In genomic region chr19:12011560-12012556, GRCm38 (mm10) we compare ENCODE assay signal across 8 mouse cellular contexts. TPM values are rescaled to one million over a fixed set of nuclear protein-coding genes. Genes with fewer than 3 reads are reported as not detected.
A peak's percentile ranks its signal among the peaks of the same experiment; 100 is the strongest.
DNase-seq lines count a peak whose midpoint lies in the region; ATAC-seq and TF ChIP-seq lines count a peak whose summit lies in the region.

No protein-coding gene starts in this region.

- no peak for TF ChIP-seq EP300 in MEL (IDR thresholded peaks at IDR 0.05; ENCODE audit: low read depth in 1 of 2, low read length in 2 of 2)

- H3K4me2 ChIP-seq in forebrain, postnatal 0 days (ENCODE audit: low read depth), result peak overlapping the region; percentile 78
- peak overlapping the region; percentile 76 for H3K4me2 ChIP-seq in neural tube, embryonic 15.5 days

- no peaks in the 10 kb centered on the region for H3K4me1 ChIP-seq in MEL (ENCODE audit: control insufficient read depth in 1 of 2, insufficient read depth in 2 of 2, low read length in 2 of 2)
- no peaks in the 10 kb centered on the region for H3K4me1 ChIP-seq in cerebellum, adult 2 months (ENCODE audit: control insufficient read depth, insufficient read depth, low read length)
- H3K4me1 ChIP-seq in forebrain, postnatal 0 days (ENCODE audit: insufficient read depth), result peaks cover 10% of the 10 kb centered on the region; the same call in 1 of the 2 replicates
- H3K4me1 ChIP-seq in lung, adult 2 months (ENCODE audit: control insufficient read depth, insufficient read depth, low read length), result no peaks in the 10 kb centered on the region; the same call in 1 of the 2 replicates
- peaks cover 21% of the 10 kb centered on the region for H3K4me1 ChIP-seq in neural tube, embryonic 15.5 days

- H3K79me2 ChIP-seq in MEL (ENCODE audit: control insufficient read depth, insufficient read depth, low read length, poor library complexity), result no peaks in the 10 kb centered on the region

- WGBS in cerebellum, adult 2 months, result under 1% methylated on average over 49 of the region's 49 CpGs
- 1% methylated on average over 49 of the region's 49 CpGs for WGBS in forebrain, postnatal 0 days
- WGBS in lung, adult 2 months, result under 1% methylated on average over 49 of the region's 49 CpGs
- under 1% methylated on average over 49 of the region's 49 CpGs for WGBS in neural tube, embryonic 15.5 days

- peak overlapping the region; percentile 63 to 79 for H3K4me3 ChIP-seq in MEL (ENCODE audit: control insufficient read depth in 1 of 2, insufficient read depth in 1 of 2, low read depth in 2 of 2, low read length in 2 of 2)
- peak overlapping the region; percentile 64 for H3K4me3 ChIP-seq in cerebellum, adult 2 months (replicated peaks; ENCODE audit: insufficient read depth, low read depth, low read length)
- H3K4me3 ChIP-seq in forebrain, postnatal 0 days (ENCODE audit: low read depth, low read length), result peak overlapping the region; percentile 64
- peak overlapping the region; percentile 62 for H3K4me3 ChIP-seq in layer of hippocampus, adult 2 months
- H3K4me3 ChIP-seq in lung, adult 2 months (replicated peaks; ENCODE audit: extremely low read depth, low read depth, low read length), result peak overlapping the region; percentile 89
- peak overlapping the region; percentile 61 for H3K4me3 ChIP-seq in neural tube, embryonic 15.5 days (replicated peaks)

- no peaks in the 10 kb centered on the region for H3K9me3 ChIP-seq in MEL (replicated peaks; ENCODE audit: insufficient read depth, low read length)
- no peaks in the 10 kb centered on the region for H3K9me3 ChIP-seq in forebrain, postnatal 0 days (ENCODE audit: low read length)
- no peaks in the 10 kb centered on the region for H3K9me3 ChIP-seq in neural tube, embryonic 15.5 days (replicated peaks)

- peak; percentile 97 for DNase-seq in MEL (ENCODE audit: low read depth, low spot score)
- peak; percentile 84 to 88 for DNase-seq in cerebellum, adult 2 months
- peak; percentile 95 for DNase-seq in forebrain, postnatal 0 days
- peak; percentile 94 for DNase-seq in heart, postnatal 4 days
- DNase-seq in layer of hippocampus, adult 2 months (ENCODE audit: low spot score in 2 of 2), result peak; percentile 87 to 90
- DNase-seq in lung, adult 2 months, result peak; percentile 85
- peak; percentile 93 for DNase-seq in testis, postnatal 10 days (ENCODE audit: low spot score)

- no peak for TF ChIP-seq POLR2A in MEL (IDR thresholded peaks at IDR 0.05; ENCODE audit: control insufficient read depth in 1 of 2, insufficient read depth in 1 of 2, low read depth in 1 of 2, low read length in 2 of 2, poor library complexity in 1 of 2)
- TF ChIP-seq POLR2A in cerebellum, adult 2 months (IDR thresholded peaks at IDR 0.05; ENCODE audit: borderline replicate concordance, insufficient read depth, low read length), result no peak
- no peak; the same call in 1 of the 2 replicates for TF ChIP-seq POLR2A in lung, adult 2 months (IDR thresholded peaks at IDR 0.05; ENCODE audit: borderline replicate concordance, extremely low read depth, low read depth, low read length)

- H3K27me3 ChIP-seq in MEL (ENCODE audit: control insufficient read depth in 1 of 2, insufficient read depth in 2 of 2, low read length in 2 of 2), result no peaks in the 10 kb centered on the region
- no peaks in the 10 kb centered on the region for H3K27me3 ChIP-seq in cerebellum, adult 2 months (ENCODE audit: control insufficient read depth, insufficient read depth, low read length)
- H3K27me3 ChIP-seq in forebrain, postnatal 0 days (ENCODE audit: insufficient read depth, low read length), result no peaks in the 10 kb centered on the region
- no peaks in the 10 kb centered on the region for H3K27me3 ChIP-seq in neural tube, embryonic 15.5 days (replicated peaks)

- H3K27ac ChIP-seq in MEL (ENCODE audit: control insufficient read depth, low read depth, low read length), result peak overlapping the region; percentile 48; the same call in 1 of the 2 replicates
- H3K27ac ChIP-seq in cerebellum, adult 2 months (ENCODE audit: insufficient read depth, low read length), result no peak overlapping the region
- H3K27ac ChIP-seq in forebrain, postnatal 0 days (ENCODE audit: low read depth, low read length), result peak overlapping the region; percentile 96
- peak overlapping the region; percentile 74 for H3K27ac ChIP-seq in layer of hippocampus, adult 2 months
- peak overlapping the region; percentile 90 for H3K27ac ChIP-seq in neural tube, embryonic 15.5 days (replicated peaks)

- no peak for TF ChIP-seq RAD21 in MEL (IDR thresholded peaks at IDR 0.05; ENCODE audit: low read depth, low read length)

- H3K36me3 ChIP-seq in MEL (ENCODE audit: control insufficient read depth in 1 of 2, insufficient read depth in 2 of 2, low read length in 2 of 2), result no peaks in the 10 kb centered on the region
- H3K36me3 ChIP-seq in forebrain, postnatal 0 days (ENCODE audit: insufficient read depth), result no peaks in the 10 kb centered on the region
- H3K36me3 ChIP-seq in neural tube, embryonic 15.5 days, result no peaks in the 10 kb centered on the region

- peak overlapping the region; percentile 60 for H3K9ac ChIP-seq in MEL (ENCODE audit: control insufficient read depth, low read depth, low read length, poor library complexity, severe bottlenecking)
- H3K9ac ChIP-seq in forebrain, postnatal 0 days, result peak overlapping the region; percentile 33
- peak overlapping the region; percentile 46; the same call in 1 of the 2 replicates for H3K9ac ChIP-seq in neural tube, embryonic 15.5 days (replicated peaks)

- TF ChIP-seq CTCF in MEL (IDR thresholded peaks at IDR 0.05 in 2 of 3, conservative IDR thresholded peaks at IDR 0.05 in 1 of 3; ENCODE audit: control insufficient read depth in 1 of 3, insufficient read depth in 1 of 3, low read depth in 2 of 3, low read length in 3 of 3, poor library complexity in 1 of 3, severe bottlenecking in 1 of 3), result peak in 2 of 3 experiments; percentile 53 to 92; a peak in 3 of 6 replicates
- peak; percentile 65 for TF ChIP-seq CTCF in cerebellum, adult 2 months (IDR thresholded peaks at IDR 0.05; ENCODE audit: borderline replicate concordance, insufficient read depth, low read depth, low read length)
- peak; percentile 78 for TF ChIP-seq CTCF in forebrain, postnatal 0 days (IDR thresholded peaks at IDR 0.05; ENCODE audit: low read depth)
- peak; percentile 76 for TF ChIP-seq CTCF in layer of hippocampus, adult 2 months (conservative IDR thresholded peaks at IDR 0.05)
- peak; percentile 74 for TF ChIP-seq CTCF in lung, adult 2 months (IDR thresholded peaks at IDR 0.05; ENCODE audit: insufficient read depth, low read length)

- ATAC-seq in forebrain, postnatal 0 days, result peak; percentile 77
- peak; percentile 84 for ATAC-seq in neural tube, embryonic 15.5 days (ENCODE audit: low FRiP score)

TF ChIP-seq in MEL, 35 proteins besides CTCF, POLR2A, EP300 and RAD21:
- TF ChIP-seq TBP (IDR thresholded peaks at IDR 0.05; ENCODE audit: low read depth, low read length) (peak; percentile 97), USF2 (IDR thresholded peaks at IDR 0.05; ENCODE audit: borderline replicate concordance in 1 of 2, insufficient read depth in 1 of 2, low read depth in 1 of 2, low read length in 2 of 2) (no peak)

RNA-seq across cellular contexts. Expression of gene Olfr1423, which starts 29.3 kb away (rescaled TPM):
- 0.04 TPM in 1 of 2 replicates, not detected in the other for total RNA-seq in MEL (2012; rRNA removed)
- under 1 TPM in 1 of 2 experiments, not detected in 1; 0.25 TPM for polyA plus RNA-seq in MEL (2012; ENCODE audit: insufficient read depth in 1 of 2, insufficient read length in 2 of 2, low read depth in 1 of 2, low replicate concordance in 2 of 2, missing spikeins in 1 of 2)
- not detected in 2 replicates for polyA plus RNA-seq in cerebellum, adult 2 months (2012; rRNA removed)
- not detected in 2 replicates for total RNA-seq in forebrain, postnatal 0 days (2014; rRNA removed)
- polyA plus RNA-seq in forebrain, postnatal 0 days (2015; fragmentation: Nextera tagmentation; extraction: Ambion mirVana), result not detected in 2 replicates
- total RNA-seq in heart, postnatal 4 days (2021), result not detected
- not detected for total RNA-seq in layer of hippocampus, adult 2 months (2021)
- not detected in 2 replicates for polyA plus RNA-seq in lung, adult 2 months (2012; rRNA removed)
- not detected in 2 replicates for polyA plus RNA-seq in neural tube, embryonic 15.5 days (2015; fragmentation: Nextera tagmentation; extraction: Ambion mirVana)

RNA-seq across cellular contexts. Expression of gene Osbp, which starts 46.1 kb away (rescaled TPM):
- total RNA-seq in MEL (2012; rRNA removed), result 16.4 and 16.5 TPM in 2 replicates
- 10 to 100 TPM; 38.8 to 64.6 TPM for polyA plus RNA-seq in MEL (2012; ENCODE audit: insufficient read depth in 1 of 2, insufficient read length in 2 of 2, low read depth in 1 of 2, low replicate concordance in 2 of 2, missing spikeins in 1 of 2)
- 38.9 and 39.9 TPM in 2 replicates for polyA plus RNA-seq in cerebellum, adult 2 months (2012; rRNA removed)
- total RNA-seq in forebrain, postnatal 0 days (2014; rRNA removed), result 27.3 and 30.3 TPM in 2 replicates
- polyA plus RNA-seq in forebrain, postnatal 0 days (2015; fragmentation: Nextera tagmentation; extraction: Ambion mirVana), result 2.3 and 3.1 TPM in 2 replicates
- 10 to 100 TPM; 69.5 to 71.2 TPM for total RNA-seq in heart, postnatal 4 days (2021)
- total RNA-seq in layer of hippocampus, adult 2 months (2021), result 10 to 100 TPM; 50.3 to 50.9 TPM
- polyA plus RNA-seq in lung, adult 2 months (2012; rRNA removed), result 14.0 and 23.4 TPM in 2 replicates
- 3.4 and 3.8 TPM in 2 replicates for polyA plus RNA-seq in neural tube, embryonic 15.5 days (2015; fragmentation: Nextera tagmentation; extraction: Ambion mirVana)

RNA-seq across cellular contexts. Expression of gene Olfr1424, which starts 50.6 kb away (rescaled TPM):
- not detected in 2 replicates for total RNA-seq in MEL (2012; rRNA removed)
- polyA plus RNA-seq in MEL (2012; ENCODE audit: insufficient read depth in 1 of 2, insufficient read length in 2 of 2, low read depth in 1 of 2, low replicate concordance in 2 of 2, missing spikeins in 1 of 2), result not detected
- polyA plus RNA-seq in cerebellum, adult 2 months (2012; rRNA removed), result not detected in 2 replicates
- total RNA-seq in forebrain, postnatal 0 days (2014; rRNA removed), result not detected in 2 replicates
- polyA plus RNA-seq in forebrain, postnatal 0 days (2015; fragmentation: Nextera tagmentation; extraction: Ambion mirVana), result not detected in 2 replicates
- total RNA-seq in heart, postnatal 4 days (2021), result not detected
- not detected for total RNA-seq in layer of hippocampus, adult 2 months (2021)
- polyA plus RNA-seq in lung, adult 2 months (2012; rRNA removed), result not detected in 2 replicates
- polyA plus RNA-seq in neural tube, embryonic 15.5 days (2015; fragmentation: Nextera tagmentation; extraction: Ambion mirVana), result not detected in 2 replicates
